ENCODE assay signal across 12 mouse cellular contexts in the genomic region with DNA sequence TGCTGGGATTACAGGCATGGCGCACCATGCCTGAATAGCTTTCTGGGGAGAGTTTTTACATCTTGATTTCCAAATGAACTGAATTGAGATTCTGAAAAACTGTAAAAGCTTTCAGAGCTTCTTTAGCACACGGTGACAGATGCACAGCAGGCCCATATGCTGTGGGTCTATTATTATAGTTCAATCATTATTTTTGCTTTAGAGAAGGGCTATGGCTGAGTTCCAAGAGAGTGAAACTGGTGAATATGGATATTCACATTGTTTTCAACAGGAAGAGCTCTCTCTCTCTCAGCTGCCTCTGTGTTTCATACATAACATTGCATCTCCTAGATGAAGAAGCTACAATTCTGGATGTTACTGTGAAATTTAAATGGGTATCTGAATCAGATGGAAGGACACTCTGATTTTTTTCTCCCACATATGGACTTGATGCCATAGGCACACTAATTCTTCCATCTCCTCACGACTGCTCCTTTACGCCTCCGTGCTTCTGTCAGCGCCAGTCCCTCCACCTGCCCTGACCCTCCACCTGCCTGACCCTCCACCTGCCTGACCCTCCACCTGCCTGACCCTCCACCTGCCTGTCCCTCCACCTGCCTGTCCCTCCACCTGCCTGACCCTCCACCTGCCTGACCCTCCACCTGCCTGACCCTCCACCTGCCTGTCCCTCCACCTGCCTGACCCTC. TPM values are rescaled to one million over a fixed set of nuclear protein-coding genes. Genes with fewer than 3 reads are reported as not detected.
DNase-seq lines count a peak whose midpoint lies in the region; ATAC-seq and TF ChIP-seq lines count a peak whose summit lies in the region.
"Had no signal": no experiment of that assay in that cellular context is flagged by ENCODE, and none has a peak within 500 bp of the region (broad histone marks: within the 10 kb centered on the region; RNA-seq: fewer than 3 reads in every experiment).

No protein-coding gene starts in this region.

- TF ChIP-seq EP300 in stomach, postnatal 0 days (optimal IDR thresholded peaks at IDR 0.05): no peak

- TF ChIP-seq CTCF in stomach, postnatal 0 days (IDR thresholded peaks at IDR 0.05; ENCODE audit: low read depth): no peak

- H3K27ac ChIP-seq in hindbrain, embryonic 12.5 days: peak overlapping the region; percentile 17; the same call in 1 of the 2 replicates
- H3K27ac ChIP-seq in hindbrain, embryonic 10.5 days: no peak overlapping the region
- no peak overlapping the region for H3K27ac ChIP-seq in stomach, postnatal 0 days (replicated peaks)

- WGBS in hindbrain, embryonic 12.5 days: 80% methylated on average over 6 of the region's 6 CpGs
- 87% methylated on average over 6 of the region's 6 CpGs for WGBS in hindbrain, embryonic 10.5 days
- WGBS in stomach, postnatal 0 days: 86% methylated on average over 6 of the region's 6 CpGs

- H3K4me3 ChIP-seq in hindbrain, embryonic 12.5 days: no peak overlapping the region
- H3K4me3 ChIP-seq in hindbrain, embryonic 10.5 days: no peak overlapping the region
- H3K4me3 ChIP-seq in stomach, postnatal 0 days (ENCODE audit: low read depth, low read length): no peak overlapping the region
- H3K4me3 ChIP-seq: heart, embryonic 12.5 days had no signal

- no peak for DNase-seq in hindbrain, embryonic 10.5 days (ENCODE audit: low spot score)
- DNase-seq in brain, adult 2 months (ENCODE audit: low read depth, low spot score): peak; percentile 94
- peak; percentile 48 for DNase-seq in cerebellum, adult 8-10 months
- peak; percentile 68 for DNase-seq in layer of hippocampus, adult 9-10 months (ENCODE audit: low spot score)
- no peak for DNase-seq in urinary bladder, postnatal 14 days (ENCODE audit: low spot score)
- no peak for DNase-seq in stomach, postnatal 0 days (ENCODE audit: low spot score)
- DNase-seq in urinary bladder, adult 18-20 months (ENCODE audit: low spot score in 2 of 2): no peak
- DNase-seq: adrenal gland, postnatal 10 days had no signal

- H3K27me3 ChIP-seq in hindbrain, embryonic 12.5 days: no peaks in the 10 kb centered on the region
- H3K27me3 ChIP-seq in hindbrain, embryonic 10.5 days (ENCODE audit: insufficient read depth, poor library complexity, severe bottlenecking): no peaks in the 10 kb centered on the region
- H3K27me3 ChIP-seq in stomach, postnatal 0 days (ENCODE audit: control insufficient read depth, insufficient read depth, low read length): no peaks in the 10 kb centered on the region
- H3K27me3 ChIP-seq: heart, embryonic 12.5 days had no signal

- H3K9ac ChIP-seq in hindbrain, embryonic 12.5 days: no peak overlapping the region
- no peak overlapping the region for H3K9ac ChIP-seq in stomach, postnatal 0 days (ENCODE audit: low read length)
- H3K9ac ChIP-seq: heart, embryonic 12.5 days had no signal

- no peaks in the 10 kb centered on the region for H3K9me3 ChIP-seq in hindbrain, embryonic 12.5 days (replicated peaks)
- H3K9me3 ChIP-seq in hindbrain, embryonic 10.5 days: no peaks in the 10 kb centered on the region
- no peaks in the 10 kb centered on the region for H3K9me3 ChIP-seq in stomach, postnatal 0 days (ENCODE audit: control insufficient read depth, low read length)
- H3K9me3 ChIP-seq: heart, embryonic 12.5 days had no signal

- H3K4me2 ChIP-seq in hindbrain, embryonic 12.5 days (replicated peaks): no peak overlapping the region
- no peak overlapping the region for H3K4me2 ChIP-seq in stomach, postnatal 0 days (replicated peaks; ENCODE audit: low read depth)
- H3K4me2 ChIP-seq: heart, embryonic 12.5 days had no signal

- H3K4me1 ChIP-seq in hindbrain, embryonic 12.5 days: peaks cover 17% of the 10 kb centered on the region
- H3K4me1 ChIP-seq in hindbrain, embryonic 10.5 days (replicated peaks): peaks cover 10% of the 10 kb centered on the region
- no peaks in the 10 kb centered on the region for H3K4me1 ChIP-seq in stomach, postnatal 0 days (replicated peaks; ENCODE audit: control insufficient read depth, insufficient read depth)

- H3K36me3 ChIP-seq in hindbrain, embryonic 12.5 days: no peaks in the 10 kb centered on the region
- no peaks in the 10 kb centered on the region for H3K36me3 ChIP-seq in hindbrain, embryonic 10.5 days
- no peaks in the 10 kb centered on the region for H3K36me3 ChIP-seq in stomach, postnatal 0 days (ENCODE audit: control insufficient read depth, insufficient read depth, low read length)
- H3K36me3 ChIP-seq: heart, embryonic 12.5 days had no signal

- no peak for ATAC-seq in hindbrain, embryonic 12.5 days (ENCODE audit: low FRiP score)
- no peak for ATAC-seq in stomach, postnatal 0 days (ENCODE audit: low FRiP score, low TSS enrichment)
- ATAC-seq: CD4-positive, CD25-positive, alpha-beta regulatory T cell, adult 4 months; intestine, postnatal 0 days had no signal

RNA-seq across cellular contexts. Expression of gene Osbpl8, which starts 25.7 kb away (rescaled TPM):
- 22.4 and 24.0 TPM in 2 replicates for polyA plus RNA-seq in hindbrain, embryonic 12.5 days (2016; fragmentation: Nextera tagmentation; extraction: Ambion mirVana)
- 9.2 and 9.4 TPM in 2 replicates for polyA plus RNA-seq in hindbrain, embryonic 10.5 days (2016; fragmentation: Nextera tagmentation; extraction: Ambion mirVana)
- polyA plus RNA-seq in stomach, postnatal 0 days (2015; fragmentation: Nextera tagmentation; extraction: Ambion mirVana): 4.5 and 5.1 TPM in 2 replicates

Comparison
In these comparisons a context has a peak if more than half of its experiments do, and no peak if none do; other contexts are left out.
1. DNase-seq: peak in brain, adult 2 months (single experiment), cerebellum, adult 8-10 months (single experiment) and layer of hippocampus, adult 9-10 months (single experiment); none in hindbrain, embryonic 10.5 days (single experiment), urinary bladder, postnatal 14 days (single experiment), stomach, postnatal 0 days (single experiment) and urinary bladder, adult 18-20 months (0 of 2).